Mouse (Mus musculus): ENCODE data around the gene Gm2832.
"Not testable (repeated sequence)": the region's sequence is repeated elsewhere in the genome, so short reads cannot be mapped to it uniquely, and the experiment has no call there.

The Gm2832 gene

GRCm38 (mm10) chr14:41278505-41278904 lies at the start of gene Gm2832:
Gene Gm2832, plus strand, starts transcription at chr14:41278805.
- DNase-seq (ENCODE audit: low read depth, low spot score) = not testable (repeated sequence)

DNA sequence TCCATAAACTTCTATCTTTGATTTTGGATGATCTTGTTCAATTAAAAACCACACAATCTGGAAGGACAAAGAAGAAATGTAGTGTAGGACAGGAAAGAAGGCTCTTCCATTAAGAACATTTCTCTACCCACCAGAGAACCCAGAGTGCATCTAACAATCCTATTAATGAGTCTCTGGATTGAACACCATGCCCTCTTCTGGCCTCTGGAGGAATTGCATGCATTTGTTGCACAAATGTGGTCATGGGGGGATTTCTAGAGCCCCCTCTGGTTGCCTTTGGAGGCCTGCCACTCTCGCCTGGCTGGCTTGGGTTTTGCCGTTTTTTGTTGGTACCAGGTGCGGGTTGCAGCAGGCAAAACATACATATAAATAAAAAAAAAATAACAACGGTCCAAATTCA lies 15.3 kb upstream of the Gm2832 start:
- not testable (repeated sequence) for DNase-seq (ENCODE audit: low read depth, low spot score)

DNA sequence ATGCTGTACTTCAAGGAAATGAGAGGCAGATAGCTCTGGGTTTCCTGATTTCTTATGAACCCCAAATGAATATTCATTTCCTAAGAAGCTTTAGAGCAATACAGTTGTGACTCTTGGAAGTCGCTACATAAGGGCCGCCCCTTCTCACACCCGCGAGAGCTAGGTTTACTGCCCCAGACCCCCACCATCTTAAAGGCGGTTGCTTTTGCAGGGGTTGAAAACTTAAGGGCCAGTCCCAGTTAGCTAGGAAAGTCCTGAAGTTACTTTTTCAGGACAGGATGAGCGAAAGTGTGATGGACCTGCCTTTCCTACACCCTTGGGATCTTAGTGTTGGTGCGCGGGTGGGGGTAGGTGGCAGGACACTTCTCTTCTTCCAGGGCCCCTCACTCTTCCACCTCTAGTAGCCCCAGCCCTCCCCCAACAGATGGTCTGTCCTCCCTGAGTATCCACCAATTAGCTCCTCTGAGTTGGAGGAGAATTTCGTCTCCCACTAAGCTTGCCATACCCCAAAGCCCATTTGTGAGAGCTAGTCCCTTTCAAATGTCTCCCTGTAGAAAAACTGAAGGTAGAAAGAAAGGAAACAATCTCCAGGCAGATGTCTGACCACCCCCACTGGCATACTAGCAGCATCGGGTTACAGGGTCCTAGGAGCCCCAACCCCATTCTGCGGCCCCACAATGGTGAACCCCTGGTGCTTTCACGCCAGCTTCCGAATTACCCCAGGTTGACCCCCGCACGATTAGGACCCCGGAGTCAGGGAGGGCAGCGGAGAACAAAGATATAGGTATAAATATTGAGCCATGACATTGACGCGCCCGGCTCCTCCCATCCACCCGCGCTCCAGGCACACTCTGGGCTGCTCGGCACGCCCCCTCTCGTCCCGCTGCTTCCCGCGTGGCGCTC lies 14.5 kb upstream of the Gm2832 start:
- not testable (repeated sequence) for DNase-seq (ENCODE audit: low read depth, low spot score)

DNA sequence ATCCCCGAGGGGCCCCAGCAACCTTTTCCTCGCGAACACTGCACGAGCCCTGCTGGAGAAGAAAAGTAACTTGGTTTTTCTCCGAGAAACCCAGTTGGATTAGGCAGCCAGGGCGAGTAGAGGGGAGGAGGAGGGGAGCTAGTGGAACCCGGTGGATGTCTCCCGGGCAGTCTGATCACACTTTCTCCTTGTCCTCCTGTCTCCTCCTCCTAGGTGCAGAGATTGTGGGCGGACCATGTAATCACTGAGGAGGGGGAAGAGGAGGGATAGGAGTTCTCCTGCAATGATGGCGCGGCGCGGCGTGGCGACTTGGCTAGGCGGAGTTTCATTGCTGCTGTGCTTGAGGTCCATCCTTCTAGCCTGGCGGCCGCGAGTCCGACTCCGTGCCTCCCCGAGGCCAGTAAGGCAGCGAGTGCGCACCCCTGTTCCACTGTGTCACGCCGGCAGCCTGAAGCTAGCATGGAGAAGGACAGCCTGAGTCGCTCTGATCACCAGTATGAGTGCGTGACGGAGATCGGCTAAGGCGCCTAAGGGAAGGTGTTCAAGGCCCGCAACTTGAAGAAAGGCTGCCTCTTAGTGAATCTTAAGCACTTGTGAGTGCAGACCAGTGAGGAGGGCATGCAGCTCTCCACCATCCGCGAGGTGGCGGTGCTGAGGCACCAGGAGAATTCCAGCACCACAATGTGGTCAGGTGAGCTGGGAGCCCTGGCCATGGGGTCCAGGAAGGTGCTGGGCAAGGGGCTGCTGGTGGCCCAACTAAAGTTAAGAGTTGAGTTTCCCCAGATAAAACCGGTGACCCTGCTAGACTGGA lies 13.6 kb upstream of the Gm2832 start:
- peak; percentile 22 for DNase-seq (ENCODE audit: low read depth, low spot score)

DNA sequence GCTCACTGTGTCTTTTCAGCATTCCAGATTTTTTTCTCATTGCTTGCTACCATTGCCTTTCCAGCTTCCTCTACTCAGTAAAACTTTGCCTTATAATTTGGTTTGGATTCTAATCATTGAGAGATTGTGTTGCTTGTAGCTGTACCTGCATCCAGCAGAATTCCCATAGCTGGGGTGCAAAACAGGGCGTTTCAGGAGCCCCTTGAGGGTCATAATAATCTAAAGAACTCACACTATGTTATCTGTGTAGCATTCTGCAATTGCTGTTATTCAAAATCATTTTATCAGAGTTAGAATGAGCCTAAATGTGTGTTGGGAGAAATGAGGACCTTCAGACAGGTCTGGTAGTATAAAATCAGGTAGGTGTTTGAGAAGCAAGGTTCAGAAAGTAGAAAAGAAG lies 7.4 kb downstream of the Gm2832 start:
- DNase-seq (ENCODE audit: low read depth, low spot score) = not testable (repeated sequence)
